Mouse (Mus musculus) gastrocnemius, adult 18-20 months (tissue): ENCODE results near the gene Lce3a. TPM values are rescaled to one million over a fixed set of nuclear protein-coding genes. Genes with fewer than 3 reads are reported as not detected.

Experiments
- DNase-seq: peaks from one replicate; pipeline ENCODE4 v3.0.0; 2021; ENCODE audit warnings: low spot score
- long read RNA-seq, 2 experiments: library from polyadenylated mRNA; stranded (forward); transcript quantifications; one replicate each; pipeline ENCODE4 v2.0.0; 2021
- total RNA-seq, 2 experiments: library from RNA; stranded (reverse); gene quantifications; 2 replicates each; pipeline ENCODE4 v1.2.3; 2021

Gene Lce3a
- total RNA-seq: not detected
- long read RNA-seq, experiment 1: 0 reads
- long read RNA-seq, experiment 2: 0 reads

- DNase-seq: no peak
These were observed at the start of gene Lce3a for GRCm38 (mm10) chr3:92926130-92926529. Gene Lce3a, minus strand, starts transcription at chr3:92926230.

DNA sequence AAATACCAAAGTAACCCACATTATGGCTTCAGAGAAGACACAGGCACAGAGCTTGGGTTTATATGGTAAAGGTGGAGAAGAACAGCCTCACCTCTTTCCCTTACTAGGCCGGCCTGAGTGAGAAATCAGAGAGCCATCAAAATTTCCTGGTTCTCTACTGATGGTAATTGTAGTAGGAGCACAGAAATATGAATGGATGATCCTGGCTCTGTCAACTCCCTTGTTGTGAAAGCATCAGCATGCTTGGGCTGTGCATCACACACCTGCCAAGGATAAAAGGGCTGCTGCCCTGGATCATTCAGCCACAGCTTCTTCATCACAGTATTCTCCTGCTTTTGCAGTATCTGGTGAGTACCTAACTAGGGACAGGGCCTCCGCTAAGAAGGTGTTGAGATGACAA lies 40.7 kb upstream of the Lce3a start, which contains the start of gene Lce3e:
Gene Lce3e, plus strand, starts transcription at position 301 of the 400 bp plus-strand sequence.
- DNase-seq: no peak

DNA sequence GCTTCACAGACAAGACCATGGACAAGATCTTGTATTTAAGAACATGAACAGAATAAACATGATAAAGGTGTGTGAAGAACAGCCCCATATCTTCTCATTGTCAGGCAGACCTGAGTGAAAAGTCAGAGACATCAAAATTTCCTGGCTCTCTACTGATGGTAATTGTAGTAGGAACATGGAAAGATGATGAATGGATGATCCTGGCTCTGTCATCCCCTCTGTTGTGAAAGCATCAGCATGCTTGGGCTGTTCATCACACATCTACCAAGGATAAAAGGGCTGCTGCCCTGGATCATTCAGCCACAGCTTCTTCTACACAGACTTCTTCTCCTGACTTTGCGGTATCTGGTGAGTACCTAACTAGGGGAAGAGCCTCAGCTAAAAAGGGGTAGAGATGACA lies 31.1 kb upstream of the Lce3a start, which contains the start of gene Lce3d:
Gene Lce3d, plus strand, starts transcription at position 301 of the 400 bp plus-strand sequence.
- DNase-seq: no peak

GRCm38 (mm10) chr3:92944186-92944585 lies 18.2 kb upstream of the Lce3a start, which contains the start of gene Lce3c:
Gene Lce3c, plus strand, starts transcription at chr3:92944486.
- DNase-seq: no peak

DNA sequence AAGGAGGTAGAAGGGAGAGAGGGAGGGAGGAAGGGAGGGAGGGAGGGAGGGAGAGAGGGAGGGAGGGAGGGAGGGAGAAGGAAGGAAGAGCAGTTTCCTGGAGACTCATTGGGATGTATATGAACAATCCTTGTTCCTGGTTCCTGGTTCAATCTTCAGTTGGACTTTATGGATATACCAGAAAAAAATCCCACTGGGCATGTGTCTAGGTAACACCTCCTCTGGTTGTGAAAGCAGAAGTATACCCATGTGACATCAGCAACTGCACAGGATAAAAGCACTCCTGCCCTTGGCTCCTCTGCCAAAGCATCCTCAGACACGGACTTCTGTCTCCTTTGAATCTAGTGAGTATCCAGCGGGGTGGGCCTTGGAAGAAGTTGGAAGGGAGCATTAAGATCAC lies 6.6 kb upstream of the Lce3a start, which contains the start of gene Lce3b:
Gene Lce3b, plus strand, starts transcription at position 301 of the 400 bp plus-strand sequence.
- no peak for DNase-seq

DNA sequence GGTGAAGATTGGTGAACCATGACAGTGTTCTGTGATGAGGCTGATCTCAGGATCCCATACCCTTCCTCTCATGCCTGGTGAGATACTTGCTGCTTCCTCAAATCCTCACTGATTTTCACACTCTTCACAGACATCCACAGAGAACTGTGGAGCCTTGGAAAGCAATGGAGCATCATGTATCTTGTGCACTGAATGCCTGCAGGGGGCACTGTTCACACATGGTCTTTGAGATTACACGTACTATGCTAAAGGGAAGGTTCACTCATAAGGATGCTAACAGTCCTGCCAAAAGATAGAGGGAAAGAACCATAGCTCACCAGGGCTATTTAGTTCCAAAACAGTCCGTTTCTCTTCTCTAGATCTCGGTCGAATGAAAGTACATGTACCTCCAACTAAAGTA lies 5.7 kb downstream of the Lce3a start:
- peak; percentile 1 for DNase-seq

GRCm38 (mm10) chr3:92907571-92907970 lies 18.5 kb downstream of the Lce3a start:
- no peak for DNase-seq

GRCm38 (mm10) chr3:92905182-92905581 lies 20.8 kb downstream of the Lce3a start:
- DNase-seq: no peak

GRCm38 (mm10) chr3:92903640-92904039 lies 22.4 kb downstream of the Lce3a start:
- no peak for DNase-seq

- no peak for DNase-seq
These were observed 23.0 kb downstream of the Lce3a start for GRCm38 (mm10) chr3:92902992-92903391.

DNA sequence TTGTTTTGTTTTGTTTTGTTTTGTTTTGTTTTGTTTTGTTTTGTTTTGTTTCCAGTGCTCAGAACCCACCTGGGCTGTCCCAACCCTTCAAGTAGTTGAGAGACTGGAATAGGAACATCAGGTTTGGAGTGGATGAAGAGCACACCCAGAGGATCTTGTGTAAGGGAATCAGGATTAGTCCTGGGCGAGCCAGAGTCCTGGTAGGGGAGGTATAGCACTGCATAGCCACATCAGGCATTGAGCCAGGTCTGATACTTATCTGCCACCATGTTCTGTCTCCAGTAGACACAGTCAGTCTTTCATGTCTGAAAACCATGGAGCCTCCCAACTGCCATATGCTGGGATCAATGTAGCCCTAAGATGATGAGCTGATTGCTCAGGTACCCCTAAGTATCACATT lies 31.5 kb downstream of the Lce3a start:
- no peak for DNase-seq

DNA sequence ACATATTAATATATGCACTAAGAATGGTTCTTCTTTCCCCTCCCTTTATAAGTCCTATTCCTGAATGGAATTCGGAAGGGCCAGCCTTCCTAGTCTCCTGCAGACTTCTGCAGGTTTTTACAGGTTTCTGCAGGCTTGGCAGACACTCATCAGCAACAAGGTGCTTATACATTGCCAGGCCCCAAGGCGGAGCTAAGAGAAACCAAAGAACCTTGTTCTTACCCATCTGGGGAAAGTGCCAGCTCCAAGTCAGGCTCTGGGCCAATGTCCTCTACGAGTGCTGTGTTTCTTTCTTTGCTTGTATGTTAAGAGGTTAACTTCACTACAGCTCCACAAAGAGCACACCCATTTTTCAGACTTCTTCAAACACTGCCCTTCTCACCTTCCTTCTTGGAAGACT lies 32.0 kb downstream of the Lce3a start:
- no peak for DNase-seq

Other genes starting within 250 kb of the Lce3a start
- gene Lce1c, start 247.0 kb downstream of the Lce3a start, total RNA-seq: not detected
- not detected for gene Lce1d, start 239.0 kb downstream of the Lce3a start, total RNA-seq
- gene Lce1e, start 217.2 kb downstream of the Lce3a start, total RNA-seq: not detected
- gene Lce1f, start 205.9 kb downstream of the Lce3a start, total RNA-seq: not detected
- not detected for gene Gm38119, start 187.1 kb downstream of the Lce3a start, total RNA-seq
- not detected for gene Lce1g, start 173.9 kb downstream of the Lce3a start, total RNA-seq
- not detected for gene Lce1h, start 161.2 kb downstream of the Lce3a start, total RNA-seq
- not detected for gene Lce1i, start 147.3 kb downstream of the Lce3a start, total RNA-seq
- not detected for gene Lce1j, start 135.7 kb downstream of the Lce3a start, total RNA-seq
- gene Lce1k, start 118.3 kb downstream of the Lce3a start, total RNA-seq: not detected
- gene Kprp, start 99.0 kb downstream of the Lce3a start, total RNA-seq: not detected
- not detected for gene Lce1l, start 74.9 kb downstream of the Lce3a start, total RNA-seq
- gene 2310050C09Rik, start 56.0 kb downstream of the Lce3a start, total RNA-seq: not detected
- not detected for gene Lce3b, start 6.7 kb upstream of the Lce3a start, total RNA-seq
- gene Lce3c, start 18.3 kb upstream of the Lce3a start, total RNA-seq: not detected
- gene Lce3d, start 31.2 kb upstream of the Lce3a start, total RNA-seq: not detected
- not detected for gene Lce3e, start 40.8 kb upstream of the Lce3a start, total RNA-seq
- gene Lce3f, start 66.0 kb upstream of the Lce3a start, total RNA-seq: not detected
- gene Crct1, start 89.5 kb upstream of the Lce3a start, total RNA-seq: not detected
- not detected for gene Lce1m, start 92.8 kb upstream of the Lce3a start, total RNA-seq
- not detected for gene Gm4858, start 142.6 kb upstream of the Lce3a start, total RNA-seq
- not detected for gene Crnn, start 218.6 kb upstream of the Lce3a start, total RNA-seq